Mouse (Mus musculus) cerebellum, adult 9-11 months (tissue): ENCODE measurements around the gene Gm49320.
A peak's percentile ranks its signal among the peaks of the same experiment; 100 is the strongest.
"Not testable (repeated sequence)": the region's sequence is repeated elsewhere in the genome, so short reads cannot be mapped to it uniquely, and the experiment has no call there.

Source experiments
- DNase-seq: peaks from one replicate; pipeline ENCODE4 v3.0.0; 2022

Gm49320 gene

GRCm38 (mm10) chr8:4226739-4227347, 11.8 kb upstream of the Gm49320 start, which contains the start of gene Lrrc8e:
TSS of gene Lrrc8e (plus strand) at chr8:4226827.
- DNase-seq = no peak

GRCm38 (mm10) chr8:4227919-4228318, 10.7 kb upstream of the Gm49320 start:
- no peak for DNase-seq

GRCm38 (mm10) chr8:4229784-4230183, 8.9 kb upstream of the Gm49320 start:
- DNase-seq = no peak

GRCm38 (mm10) chr8:4230612-4231351, 7.9 kb upstream of the Gm49320 start:
- DNase-seq = no peak

- DNase-seq = no peak
Measured at GRCm38 (mm10) chr8:4237814-4238433, 741 bp upstream of the Gm49320 start.

GRCm38 (mm10) chr8:4239193-4239890, 677 bp downstream of the Gm49320 start:
- DNase-seq = no peak

GRCm38 (mm10) chr8:4245061-4245460, 6.4 kb downstream of the Gm49320 start:
- DNase-seq = no peak

- no peak for DNase-seq
Measured at GRCm38 (mm10) chr8:4245737-4246136, 7.1 kb downstream of the Gm49320 start.

- no peak for DNase-seq
Measured at GRCm38 (mm10) chr8:4247241-4247640, 8.6 kb downstream of the Gm49320 start.

GRCm38 (mm10) chr8:4247951-4248540, 9.4 kb downstream of the Gm49320 start, which contains the start of gene Tgfbr3l:
TSS of gene Tgfbr3l (plus strand) at chr8:4248214.
- no peak for DNase-seq

GRCm38 (mm10) chr8:4249213-4249612, 10.5 kb downstream of the Gm49320 start:
- DNase-seq = no peak

GRCm38 (mm10) chr8:4250306-4250970, 11.8 kb downstream of the Gm49320 start:
- peak; percentile 82 for DNase-seq

- DNase-seq = no peak
Measured at GRCm38 (mm10) chr8:4252116-4252760, 13.6 kb downstream of the Gm49320 start.

- DNase-seq = peak; percentile 93
Measured at GRCm38 (mm10) chr8:4252934-4253841, 14.5 kb downstream of the Gm49320 start, which contains the start of gene Snapc2. TSS of gene Snapc2 (plus strand) at chr8:4253080.

GRCm38 (mm10) chr8:4254001-4254400, 15.3 kb downstream of the Gm49320 start:
- DNase-seq = peak; percentile 82

- not testable (repeated sequence) for DNase-seq
Measured at GRCm38 (mm10) chr8:4255471-4255870, 16.8 kb downstream of the Gm49320 start.

GRCm38 (mm10) chr8:4256911-4257310, 18.2 kb downstream of the Gm49320 start:
- DNase-seq = no peak

GRCm38 (mm10) chr8:4257350-4257749, 18.7 kb downstream of the Gm49320 start:
- DNase-seq = no peak

GRCm38 (mm10) chr8:4258233-4258632, 19.6 kb downstream of the Gm49320 start:
- peak; percentile 67 for DNase-seq

- DNase-seq = peak; percentile 48
Measured at GRCm38 (mm10) chr8:4258678-4259077, 20.0 kb downstream of the Gm49320 start.
